Mouse (Mus musculus): Measurements from ENCODE around the gene Mroh7.

GRCm38 (mm10) chr4:106733636-106734035, 2.9 kb upstream of the Mroh7 start, which contains the start of gene Fam151a:
- TF ChIP-seq CTCF (IDR thresholded peaks at IDR 0.05) (no peak), EP300 (IDR thresholded peaks at IDR 0.05; ENCODE audit: insufficient read depth, low read depth, low read length) (no peak), POLR2A (IDR thresholded peaks at IDR 0.05; ENCODE audit: insufficient read depth, low read depth, low read length) (no peak)
